Mouse (Mus musculus): Measurements from ENCODE around the gene Tmem248.

DNA sequence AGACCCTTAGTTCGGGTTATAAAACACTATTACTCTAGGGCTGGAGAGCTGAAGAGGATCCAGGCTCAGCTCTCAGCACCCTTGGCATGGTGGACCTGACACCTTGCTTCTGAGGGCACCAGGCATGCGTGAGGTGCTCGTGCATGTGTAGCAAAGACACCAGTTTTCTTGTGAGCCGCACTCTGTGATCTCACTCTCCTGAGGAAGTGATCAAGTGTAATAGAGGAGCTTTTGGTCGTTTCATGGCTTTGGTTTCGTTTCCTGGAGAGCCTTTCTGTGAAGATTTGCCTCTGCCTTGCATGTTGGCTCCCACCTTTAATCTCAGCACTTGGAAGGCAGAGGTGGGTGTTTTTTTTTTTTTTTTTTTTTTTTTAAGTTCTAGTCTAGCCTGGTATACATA lies 12.3 kb upstream of the Tmem248 start:
- no peak for TF ChIP-seq CTCF (conservative IDR thresholded peaks at IDR 0.05 in 1 of 2, IDR thresholded peaks at IDR 0.05 in 1 of 2; ENCODE audit: low read depth in 2 of 2, low read length in 2 of 2)
- TF ChIP-seq ZKSCAN1 (IDR thresholded peaks at IDR 0.05; ENCODE audit: borderline replicate concordance, low read depth, low read length), result no peak
- no peak for TF ChIP-seq NELFE (IDR thresholded peaks at IDR 0.05; ENCODE audit: low read depth, low read length)
- no peak for TF ChIP-seq USF1 (IDR thresholded peaks at IDR 0.05; ENCODE audit: low read depth, low read length)
- TF ChIP-seq MAX (IDR thresholded peaks at IDR 0.05; ENCODE audit: low read length), result no peak
- TF ChIP-seq USF2 (conservative IDR thresholded peaks at IDR 0.05; ENCODE audit: low read depth, low read length), result no peak
- TF ChIP-seq JUND (conservative IDR thresholded peaks at IDR 0.05; ENCODE audit: low read depth, low read length), result no peak
- no peak for TF ChIP-seq EP300 (IDR thresholded peaks at IDR 0.05; ENCODE audit: low read length)
- no peak for TF ChIP-seq POLR2A (IDR thresholded peaks at IDR 0.05; ENCODE audit: low read depth, low read length)
- no peak for TF ChIP-seq KAT2A (IDR thresholded peaks at IDR 0.05; ENCODE audit: insufficient replicate concordance, low read length)
- TF ChIP-seq ZNF384 (IDR thresholded peaks at IDR 0.05; ENCODE audit: low read depth, low read length), result no peak; the same call in 1 of the 2 replicates
- TF ChIP-seq UBTF (IDR thresholded peaks at IDR 0.05; ENCODE audit: low read depth, low read length), result no peak
- TF ChIP-seq GABPA (IDR thresholded peaks at IDR 0.05; ENCODE audit: insufficient replicate concordance, low read depth, low read length), result no peak

Measured in CH12.LX (cell line).